Mouse (Mus musculus): Measurements from ENCODE around the gene Man1c1. TPM values are rescaled to one million over a fixed set of nuclear protein-coding genes. Genes with fewer than 3 reads are reported as not detected.

Gene Man1c1
- polyA plus RNA-seq, 1 experiment from 2014 or later: 1.9 TPM

- ATAC-seq (no peak), DNase-seq (ENCODE audit: low spot score) (no peak)
- no peak overlapping the region for H3K9ac ChIP-seq (ENCODE audit: low read length)
- no peak overlapping the region for H3K4me3 ChIP-seq (ENCODE audit: low read depth, low read length)
- peaks cover 2% of the 10 kb centered on the region; the same call in 1 of the 2 replicates for H3K4me1 ChIP-seq (ENCODE audit: control insufficient read depth, insufficient read depth, low read length)
- no peak overlapping the region for H3K27ac ChIP-seq (ENCODE audit: low read depth, low read length)
- 73% methylated on average over 5 of the region's 5 CpGs for WGBS
- no peaks in the 10 kb centered on the region for H3K36me3 ChIP-seq (ENCODE audit: control insufficient read depth, insufficient read depth, low read length)
- no peaks in the 10 kb centered on the region for H3K27me3 ChIP-seq (replicated peaks; ENCODE audit: control insufficient read depth, insufficient read depth, low read length)
- H3K9me3 ChIP-seq (replicated peaks; ENCODE audit: control insufficient read depth, low read length): no peaks in the 10 kb centered on the region
- H3K4me2 ChIP-seq (ENCODE audit: low read length): no peak overlapping the region
Measured at GRCm38 (mm10) chr4:134638111-134638550, 66.0 kb downstream of the Man1c1 start.

- WGBS: 70% methylated on average over 8 of the region's 8 CpGs
- peaks cover 10% of the 10 kb centered on the region for H3K4me1 ChIP-seq (ENCODE audit: control insufficient read depth, insufficient read depth, low read length)
- DNase-seq (ENCODE audit: low spot score) (no peak), ATAC-seq (no peak)
- H3K27me3 ChIP-seq (replicated peaks; ENCODE audit: control insufficient read depth, insufficient read depth, low read length): no peaks in the 10 kb centered on the region
- H3K27ac ChIP-seq (ENCODE audit: low read depth, low read length): no peak overlapping the region
- H3K4me2 ChIP-seq (ENCODE audit: low read length): no peak overlapping the region
- H3K9ac ChIP-seq (ENCODE audit: low read length): no peak overlapping the region
- H3K9me3 ChIP-seq (replicated peaks; ENCODE audit: control insufficient read depth, low read length): no peaks in the 10 kb centered on the region
- no peak overlapping the region for H3K4me3 ChIP-seq (ENCODE audit: low read depth, low read length)
- H3K36me3 ChIP-seq (ENCODE audit: control insufficient read depth, insufficient read depth, low read length): no peaks in the 10 kb centered on the region
Measured at GRCm38 (mm10) chr4:134636406-134636805, 67.7 kb downstream of the Man1c1 start.

GRCm38 (mm10) chr4:134634001-134634400 lies 70.1 kb downstream of the Man1c1 start:
- Histone ChIP-seq H3K9me3 (replicated peaks; ENCODE audit: control insufficient read depth, low read length) (no peaks in the 10 kb centered on the region), H3K4me1 (ENCODE audit: control insufficient read depth, insufficient read depth, low read length) (peaks cover 17% of the 10 kb centered on the region), H3K36me3 (ENCODE audit: control insufficient read depth, insufficient read depth, low read length) (no peaks in the 10 kb centered on the region), H3K27ac (ENCODE audit: low read depth, low read length) (no peak overlapping the region), H3K4me2 (ENCODE audit: low read length) (no peak overlapping the region), H3K9ac (ENCODE audit: low read length) (no peak overlapping the region), H3K27me3 (replicated peaks; ENCODE audit: control insufficient read depth, insufficient read depth, low read length) (no peaks in the 10 kb centered on the region), H3K4me3 (ENCODE audit: low read depth, low read length) (no peak overlapping the region)
- DNase-seq (ENCODE audit: low spot score) (peak; percentile 73), ATAC-seq (no peak)
- WGBS: 34% methylated on average over 13 of the region's 13 CpGs

GRCm38 (mm10) chr4:134632131-134632711 lies 71.9 kb downstream of the Man1c1 start:
- Histone ChIP-seq H3K4me2 (ENCODE audit: low read length) (no peak overlapping the region), H3K27me3 (replicated peaks; ENCODE audit: control insufficient read depth, insufficient read depth, low read length) (no peaks in the 10 kb centered on the region), H3K9ac (ENCODE audit: low read length) (peak overlapping the region; percentile 33; the same call in 1 of the 2 replicates), H3K36me3 (ENCODE audit: control insufficient read depth, insufficient read depth, low read length) (no peaks in the 10 kb centered on the region), H3K4me1 (ENCODE audit: control insufficient read depth, insufficient read depth, low read length) (peaks cover 17% of the 10 kb centered on the region), H3K27ac (ENCODE audit: low read depth, low read length) (peak overlapping the region; percentile 84), H3K4me3 (ENCODE audit: low read depth, low read length) (no peak overlapping the region), H3K9me3 (replicated peaks; ENCODE audit: control insufficient read depth, low read length) (no peaks in the 10 kb centered on the region)
- ATAC-seq (peak; percentile 69), DNase-seq (ENCODE audit: low spot score) (no peak)
- WGBS: 24% methylated on average over 13 of the region's 13 CpGs

- Histone ChIP-seq H3K27ac (ENCODE audit: low read depth, low read length) (peak overlapping the region; percentile 84), H3K4me2 (ENCODE audit: low read length) (0 out of 2 replicates have a peak overlapping the region, but pooled peaks have one; percentile 20), H3K9me3 (replicated peaks; ENCODE audit: control insufficient read depth, low read length) (no peaks in the 10 kb centered on the region), H3K9ac (ENCODE audit: low read length) (peak overlapping the region; percentile 33; the same call in 1 of the 2 replicates), H3K36me3 (ENCODE audit: control insufficient read depth, insufficient read depth, low read length) (no peaks in the 10 kb centered on the region), H3K4me1 (ENCODE audit: control insufficient read depth, insufficient read depth, low read length) (peaks cover 17% of the 10 kb centered on the region), H3K27me3 (replicated peaks; ENCODE audit: control insufficient read depth, insufficient read depth, low read length) (no peaks in the 10 kb centered on the region), H3K4me3 (ENCODE audit: low read depth, low read length) (no peak overlapping the region)
- ATAC-seq (peak; percentile 69), DNase-seq (ENCODE audit: low spot score) (peak; percentile 75)
- 11% methylated on average over 14 of the region's 14 CpGs for WGBS
Measured at GRCm38 (mm10) chr4:134631471-134632130, 72.5 kb downstream of the Man1c1 start.

- Histone ChIP-seq H3K27me3 (replicated peaks; ENCODE audit: control insufficient read depth, insufficient read depth, low read length) (no peaks in the 10 kb centered on the region), H3K4me2 (ENCODE audit: low read length) (no peak overlapping the region), H3K9ac (ENCODE audit: low read length) (no peak overlapping the region), H3K27ac (ENCODE audit: low read depth, low read length) (no peak overlapping the region; the same call in 1 of the 2 replicates), H3K36me3 (ENCODE audit: control insufficient read depth, insufficient read depth, low read length) (no peaks in the 10 kb centered on the region), H3K4me1 (ENCODE audit: control insufficient read depth, insufficient read depth, low read length) (peaks cover 21% of the 10 kb centered on the region), H3K4me3 (ENCODE audit: low read depth, low read length) (no peak overlapping the region), H3K9me3 (replicated peaks; ENCODE audit: control insufficient read depth, low read length) (no peaks in the 10 kb centered on the region)
- ATAC-seq (no peak), DNase-seq (ENCODE audit: low spot score) (no peak)
- 80% methylated on average over 10 of the region's 10 CpGs for WGBS
Measured at GRCm38 (mm10) chr4:134628575-134629384, 75.3 kb downstream of the Man1c1 start.

- Histone ChIP-seq H3K27ac (ENCODE audit: low read depth, low read length) (no peak overlapping the region), H3K36me3 (ENCODE audit: control insufficient read depth, insufficient read depth, low read length) (no peaks in the 10 kb centered on the region), H3K4me1 (ENCODE audit: control insufficient read depth, insufficient read depth, low read length) (peaks cover 21% of the 10 kb centered on the region), H3K4me3 (ENCODE audit: low read depth, low read length) (no peak overlapping the region), H3K9me3 (replicated peaks; ENCODE audit: control insufficient read depth, low read length) (no peaks in the 10 kb centered on the region), H3K4me2 (ENCODE audit: low read length) (no peak overlapping the region), H3K9ac (ENCODE audit: low read length) (no peak overlapping the region), H3K27me3 (replicated peaks; ENCODE audit: control insufficient read depth, insufficient read depth, low read length) (no peaks in the 10 kb centered on the region)
- ATAC-seq (no peak), DNase-seq (ENCODE audit: low spot score) (no peak)
- WGBS: 80% methylated on average over 7 of the region's 7 CpGs
Measured at GRCm38 (mm10) chr4:134628058-134628457, 76.0 kb downstream of the Man1c1 start.

GRCm38 (mm10) chr4:134626883-134627282 lies 77.2 kb downstream of the Man1c1 start:
- H3K9me3 ChIP-seq (replicated peaks; ENCODE audit: control insufficient read depth, low read length): no peaks in the 10 kb centered on the region
- no peak overlapping the region for H3K4me3 ChIP-seq (ENCODE audit: low read depth, low read length)
- ATAC-seq: no peak
- no peak overlapping the region for H3K4me2 ChIP-seq (ENCODE audit: low read length)
- no peak overlapping the region for H3K9ac ChIP-seq (ENCODE audit: low read length)
- peaks cover 15% of the 10 kb centered on the region for H3K4me1 ChIP-seq (ENCODE audit: control insufficient read depth, insufficient read depth, low read length)
- H3K27ac ChIP-seq (ENCODE audit: low read depth, low read length): no peak overlapping the region
- 94% methylated on average over 2 of the region's 2 CpGs for WGBS
- H3K36me3 ChIP-seq (ENCODE audit: control insufficient read depth, insufficient read depth, low read length): no peaks in the 10 kb centered on the region
- no peaks in the 10 kb centered on the region for H3K27me3 ChIP-seq (replicated peaks; ENCODE audit: control insufficient read depth, insufficient read depth, low read length)
- DNase-seq (ENCODE audit: low spot score): no peak
